In genomic region chr9:48824533-48825130, GRCm38 (mm10) we compare ENCODE assay signal across 21 mouse cellular contexts. TPM values are rescaled to one million over a fixed set of nuclear protein-coding genes. Genes with fewer than 3 reads are reported as not detected.
DNase-seq lines count a peak whose midpoint lies in the region; ATAC-seq lines count a peak whose summit lies in the region.
"Had no signal": no experiment of that assay in that cellular context is flagged by ENCODE, and none has a peak within 500 bp of the region (broad histone marks: within the 10 kb centered on the region; RNA-seq: fewer than 3 reads in every experiment).

No protein-coding gene starts in this region.

- peak overlapping the region; percentile 5; the same call in 1 of the 2 replicates for H3K4me3 ChIP-seq in forebrain, embryonic 10.5 days
- H3K4me3 ChIP-seq in forebrain, embryonic 14.5 days (ENCODE audit: low read depth, low read length) = no peak overlapping the region
- H3K4me3 ChIP-seq in heart, embryonic 10.5 days = no peak overlapping the region
- H3K4me3 ChIP-seq in midbrain, embryonic 10.5 days = 0 out of 2 replicates have a peak overlapping the region, but pooled peaks have one; percentile 14
- H3K4me3 ChIP-seq in midbrain, embryonic 15.5 days = no peak overlapping the region
- H3K4me3 ChIP-seq in embryonic facial prominence, embryonic 13.5 days = no peak overlapping the region
- H3K4me3 ChIP-seq: hindbrain, embryonic 13.5 days; limb, embryonic 12.5 days; lung, embryonic 15.5 days had no signal

- peaks cover 45% of the 10 kb centered on the region for H3K36me3 ChIP-seq in forebrain, embryonic 10.5 days (replicated peaks)
- H3K36me3 ChIP-seq in forebrain, embryonic 14.5 days (ENCODE audit: control insufficient read depth, insufficient read depth, low read length) = no peaks in the 10 kb centered on the region
- H3K36me3 ChIP-seq in heart, embryonic 10.5 days = no peaks in the 10 kb centered on the region
- peaks cover 66% of the 10 kb centered on the region for H3K36me3 ChIP-seq in midbrain, embryonic 10.5 days
- H3K36me3 ChIP-seq in midbrain, embryonic 15.5 days (replicated peaks) = no peaks in the 10 kb centered on the region
- no peaks in the 10 kb centered on the region for H3K36me3 ChIP-seq in embryonic facial prominence, embryonic 13.5 days
- H3K36me3 ChIP-seq: hindbrain, embryonic 13.5 days; limb, embryonic 12.5 days; lung, embryonic 15.5 days had no signal

- 61% methylated on average over 12 of the region's 12 CpGs for WGBS in forebrain, embryonic 10.5 days
- 53% methylated on average over 12 of the region's 12 CpGs for WGBS in forebrain, embryonic 14.5 days
- 75% methylated on average over 12 of the region's 12 CpGs for WGBS in heart, embryonic 10.5 days
- WGBS in midbrain, embryonic 10.5 days = 64% methylated on average over 12 of the region's 12 CpGs
- WGBS in midbrain, embryonic 15.5 days = 61% methylated on average over 12 of the region's 12 CpGs
- 71% methylated on average over 12 of the region's 12 CpGs for WGBS in embryonic facial prominence, embryonic 13.5 days

- no peaks in the 10 kb centered on the region for H3K9me3 ChIP-seq in forebrain, embryonic 10.5 days
- no peaks in the 10 kb centered on the region for H3K9me3 ChIP-seq in forebrain, embryonic 14.5 days (replicated peaks; ENCODE audit: control insufficient read depth, low read length)
- no peaks in the 10 kb centered on the region for H3K9me3 ChIP-seq in heart, embryonic 10.5 days
- no peaks in the 10 kb centered on the region for H3K9me3 ChIP-seq in midbrain, embryonic 10.5 days (replicated peaks)
- H3K9me3 ChIP-seq in midbrain, embryonic 15.5 days = no peaks in the 10 kb centered on the region
- no peaks in the 10 kb centered on the region for H3K9me3 ChIP-seq in embryonic facial prominence, embryonic 13.5 days
- H3K9me3 ChIP-seq: hindbrain, embryonic 13.5 days; limb, embryonic 12.5 days; lung, embryonic 15.5 days had no signal

- ATAC-seq in forebrain, embryonic 14.5 days = no peak
- ATAC-seq in midbrain, embryonic 15.5 days (replicated peaks) = no peak
- ATAC-seq in embryonic facial prominence, embryonic 13.5 days (ENCODE audit: insufficient number of reproducible peaks, insufficient read depth, low FRiP score, low TSS enrichment, low read depth) = no peak
- ATAC-seq: activated CD4-positive, CD25-positive, alpha-beta regulatory T cell, adult 4 months; inflammation-experienced regulatory T-cells, adult 6 months had no signal

- no peak overlapping the region for H3K4me2 ChIP-seq in forebrain, embryonic 14.5 days (ENCODE audit: low read length)
- H3K4me2 ChIP-seq in midbrain, embryonic 15.5 days = no peak overlapping the region
- H3K4me2 ChIP-seq in embryonic facial prominence, embryonic 13.5 days = 0 out of 2 replicates have a peak overlapping the region, but pooled peaks have one; percentile 44
- H3K4me2 ChIP-seq: hindbrain, embryonic 13.5 days; lung, embryonic 15.5 days had no signal

- no peak overlapping the region for H3K9ac ChIP-seq in forebrain, embryonic 14.5 days (ENCODE audit: low read length)
- H3K9ac ChIP-seq in midbrain, embryonic 15.5 days = no peak overlapping the region
- no peak overlapping the region for H3K9ac ChIP-seq in embryonic facial prominence, embryonic 13.5 days
- H3K9ac ChIP-seq: hindbrain, embryonic 13.5 days; limb, embryonic 12.5 days; liver, embryonic 14.5 days; lung, embryonic 15.5 days had no signal

- peak overlapping the region; percentile 70 for H3K27ac ChIP-seq in forebrain, embryonic 10.5 days
- no peak overlapping the region for H3K27ac ChIP-seq in forebrain, embryonic 14.5 days (ENCODE audit: low read depth, low read length)
- no peak overlapping the region; the same call in 1 of the 2 replicates for H3K27ac ChIP-seq in heart, embryonic 10.5 days
- H3K27ac ChIP-seq in midbrain, embryonic 10.5 days (replicated peaks) = peak overlapping the region; percentile 56
- no peak overlapping the region for H3K27ac ChIP-seq in midbrain, embryonic 15.5 days
- H3K27ac ChIP-seq in embryonic facial prominence, embryonic 13.5 days = no peak overlapping the region
- H3K27ac ChIP-seq: hindbrain, embryonic 13.5 days; limb, embryonic 12.5 days; liver, embryonic 14.5 days; lung, embryonic 15.5 days had no signal

- DNase-seq in forebrain, embryonic 10.5 days (ENCODE audit: extremely low spot score, low spot score) = no peak
- DNase-seq in forebrain, embryonic 14.5 days (ENCODE audit: low spot score) = no peak
- DNase-seq in heart, embryonic 10.5 days (ENCODE audit: low spot score) = peak; percentile 63
- no peak for DNase-seq in heart, postnatal 14 days
- DNase-seq in midbrain, embryonic 10.5 days (ENCODE audit: low spot score) = no peak
- DNase-seq in urinary bladder, adult 18-20 months (ENCODE audit: low spot score in 2 of 2) = no peak
- DNase-seq: adrenal gland, postnatal 10 days; cerebellum, adult 9-11 months; kidney, adult 2 months; kidney, postnatal 10 days; right cerebral cortex, postnatal 14 days; thymus, adult 18-20 months; thymus, postnatal 4 days had no signal

- peaks cover 5% of the 10 kb centered on the region; the same call in 1 of the 2 replicates for H3K27me3 ChIP-seq in forebrain, embryonic 10.5 days (ENCODE audit: poor library complexity, severe bottlenecking)
- H3K27me3 ChIP-seq in forebrain, embryonic 14.5 days (replicated peaks; ENCODE audit: control insufficient read depth, insufficient read depth, low read length) = 0 out of 2 replicates have a peak, but pooled peaks cover 5% of the 10 kb centered on the region
- H3K27me3 ChIP-seq in heart, embryonic 10.5 days (ENCODE audit: insufficient read depth, poor library complexity, severe bottlenecking) = peaks cover 75% of the 10 kb centered on the region
- H3K27me3 ChIP-seq in midbrain, embryonic 10.5 days (ENCODE audit: low read depth, poor library complexity, severe bottlenecking) = no peaks in the 10 kb centered on the region
- no peaks in the 10 kb centered on the region for H3K27me3 ChIP-seq in midbrain, embryonic 15.5 days (replicated peaks)
- H3K27me3 ChIP-seq in embryonic facial prominence, embryonic 13.5 days = peaks cover 45% of the 10 kb centered on the region

- H3K4me1 ChIP-seq in forebrain, embryonic 10.5 days = peaks cover 92% of the 10 kb centered on the region
- H3K4me1 ChIP-seq in forebrain, embryonic 14.5 days (ENCODE audit: control insufficient read depth, insufficient read depth, low read length) = peaks cover 11% of the 10 kb centered on the region; the same call in 1 of the 2 replicates
- H3K4me1 ChIP-seq in heart, embryonic 10.5 days = peaks cover 46% of the 10 kb centered on the region
- H3K4me1 ChIP-seq in midbrain, embryonic 10.5 days = peaks cover 93% of the 10 kb centered on the region
- H3K4me1 ChIP-seq in midbrain, embryonic 15.5 days = peaks cover 14% of the 10 kb centered on the region
- H3K4me1 ChIP-seq in embryonic facial prominence, embryonic 13.5 days = peaks cover 49% of the 10 kb centered on the region

- intact Hi-C loops in heart, postnatal 14 days (cut with DNase I) = no loop called here

RNA-seq across cellular contexts. Expression of gene Zbtb16, which starts 11.4 kb away (rescaled TPM):
- 27.0 and 29.1 TPM in 2 replicates for polyA plus RNA-seq in forebrain, embryonic 10.5 days (2016; fragmentation: Nextera tagmentation; extraction: Ambion mirVana)
- 2.3 and 3.7 TPM in 2 replicates for polyA plus RNA-seq in forebrain, embryonic 14.5 days (2014; fragmentation: Nextera tagmentation; extraction: Ambion mirVana)
- 2.6 and 3.1 TPM in 2 replicates for polyA plus RNA-seq in heart, embryonic 10.5 days (2016; fragmentation: Nextera tagmentation; extraction: Ambion mirVana)
- 100 to 1,000 TPM; 144 to 166 TPM for total RNA-seq in heart, postnatal 14 days (2021)
- polyA plus RNA-seq in midbrain, embryonic 10.5 days (2016; fragmentation: Nextera tagmentation; extraction: Ambion mirVana) = 39.8 and 48.1 TPM in 2 replicates
- polyA plus RNA-seq in midbrain, embryonic 15.5 days (2015; fragmentation: Nextera tagmentation; extraction: Ambion mirVana) = 7.9 and 8.0 TPM in 2 replicates
- 1.9 and 2.2 TPM in 2 replicates for polyA plus RNA-seq in embryonic facial prominence, embryonic 13.5 days (2015; fragmentation: Nextera tagmentation; extraction: Ambion mirVana)
- polyA plus RNA-seq: activated CD4-positive, CD25-positive, alpha-beta regulatory T cell, adult 4 months; inflammation-experienced regulatory T-cells, adult 6 months had no signal

Comparison
In these comparisons a context has a peak if more than half of its experiments do, and no peak if none do; other contexts are left out.
1. H3K27ac ChIP-seq: peak in forebrain, embryonic 10.5 days (single experiment) and midbrain, embryonic 10.5 days (single experiment); none in forebrain, embryonic 14.5 days (single experiment), heart, embryonic 10.5 days (single experiment), midbrain, embryonic 15.5 days (single experiment) and embryonic facial prominence, embryonic 13.5 days (single experiment).
2. H3K4me3 ChIP-seq: peak in forebrain, embryonic 10.5 days (single experiment) and midbrain, embryonic 10.5 days (single experiment); none in forebrain, embryonic 14.5 days (single experiment), heart, embryonic 10.5 days (single experiment), midbrain, embryonic 15.5 days (single experiment) and embryonic facial prominence, embryonic 13.5 days (single experiment).